Mouse (Mus musculus) intestine, embryonic 16.5 days (tissue): ENCODE results near the gene Gng8. TPM values are rescaled to one million over a fixed set of nuclear protein-coding genes. Genes with fewer than 3 reads are reported as not detected.

Experiments
- ATAC-seq: fragments of 200-750 bp; cut with Nextera tagmentation; 2 replicates; pipeline ENCODE4 v1.8.0; 2017; ENCODE audit warnings: moderate TSS enrichment, moderate library complexity
- H3K27ac ChIP-seq: fragments of 300-500 bp; sonication (generic); 2 replicates; pipeline ENCODE4 v1.5.1; 2014; ENCODE audit warnings: mild to moderate bottlenecking, low read length
- H3K27me3 ChIP-seq: fragments of 300-500 bp; sonication (generic); replicated peaks from 2 replicates; pipeline ENCODE4 v1.6.1; 2014; ENCODE audit warnings: low read length, control low read depth, mixed read lengths; ENCODE audit not compliant: control insufficient read depth, insufficient read depth
- H3K36me3 ChIP-seq: fragments of 300-500 bp; sonication (generic); 2 replicates; pipeline ENCODE4 v1.6.1; 2014; ENCODE audit warnings: low read length, control low read depth; ENCODE audit not compliant: control insufficient read depth, insufficient read depth
- H3K4me1 ChIP-seq: fragments of 300-500 bp; sonication (generic); 2 replicates; pipeline ENCODE4 v1.6.1; 2014; ENCODE audit warnings: low read length, control low read depth, mixed read lengths; ENCODE audit not compliant: control insufficient read depth, insufficient read depth
- H3K4me2 ChIP-seq: fragments of 300-500 bp; sonication (generic); 2 replicates; pipeline ENCODE4 v1.6.1; 2014; ENCODE audit warnings: low read depth, low read length, control low read depth
- H3K4me3 ChIP-seq: fragments of 300-500 bp; sonication (generic); 2 replicates; pipeline ENCODE4 v1.5.1; 2014; ENCODE audit warnings: mild to moderate bottlenecking, low read length
- H3K9ac ChIP-seq: fragments of 300-500 bp; sonication (generic); 2 replicates; pipeline ENCODE4 v1.6.1; 2014; ENCODE audit warnings: low read depth, low read length
- H3K9me3 ChIP-seq: fragments of 300-500 bp; sonication (generic); 2 replicates; pipeline ENCODE4 v1.6.1; 2016; ENCODE audit warnings: low read length, control low read depth; ENCODE audit not compliant: control insufficient read depth
- WGBS: fragments of 180-500 bp; shearing (Covaris S2); extraction: QIAGEN DNeasy Blood & Tissue Kit; methylation state at CpG from one replicate; pipeline ENCODE4 v1.1.7; 2014; 5-methylcytosine and 5-hydroxymethylcytosine counted together
- polyA plus RNA-seq: library from polyadenylated mRNA; unstranded; fragments of >200 nt; fragmentation: Nextera tagmentation; extraction: Ambion mirVana; gene quantifications from 2 replicates; pipeline ENCODE4 v1.2.1, GENCODE M21; 2015

Gng8 gene
- polyA plus RNA-seq, 1 experiment from 2014 or later = 9.2 TPM

GRCm38 (mm10) chr7:16922360-16922973 is 30.9 kb downstream of the Gng8 start:
- peaks cover 15% of the 10 kb centered on the region for H3K36me3 ChIP-seq
- H3K9me3 ChIP-seq = no peaks in the 10 kb centered on the region
- H3K9ac ChIP-seq = peak overlapping the region; percentile 96
- 24% methylated on average over 10 of the region's 10 CpGs for WGBS
- H3K4me1 ChIP-seq = peaks cover 45% of the 10 kb centered on the region
- H3K4me3 ChIP-seq = peak overlapping the region; percentile 72
- peak overlapping the region; percentile 96 for H3K27ac ChIP-seq
- peak; percentile 21 for ATAC-seq
- H3K4me2 ChIP-seq = peak overlapping the region; percentile 76
- H3K27me3 ChIP-seq = no peaks in the 10 kb centered on the region

DNA sequence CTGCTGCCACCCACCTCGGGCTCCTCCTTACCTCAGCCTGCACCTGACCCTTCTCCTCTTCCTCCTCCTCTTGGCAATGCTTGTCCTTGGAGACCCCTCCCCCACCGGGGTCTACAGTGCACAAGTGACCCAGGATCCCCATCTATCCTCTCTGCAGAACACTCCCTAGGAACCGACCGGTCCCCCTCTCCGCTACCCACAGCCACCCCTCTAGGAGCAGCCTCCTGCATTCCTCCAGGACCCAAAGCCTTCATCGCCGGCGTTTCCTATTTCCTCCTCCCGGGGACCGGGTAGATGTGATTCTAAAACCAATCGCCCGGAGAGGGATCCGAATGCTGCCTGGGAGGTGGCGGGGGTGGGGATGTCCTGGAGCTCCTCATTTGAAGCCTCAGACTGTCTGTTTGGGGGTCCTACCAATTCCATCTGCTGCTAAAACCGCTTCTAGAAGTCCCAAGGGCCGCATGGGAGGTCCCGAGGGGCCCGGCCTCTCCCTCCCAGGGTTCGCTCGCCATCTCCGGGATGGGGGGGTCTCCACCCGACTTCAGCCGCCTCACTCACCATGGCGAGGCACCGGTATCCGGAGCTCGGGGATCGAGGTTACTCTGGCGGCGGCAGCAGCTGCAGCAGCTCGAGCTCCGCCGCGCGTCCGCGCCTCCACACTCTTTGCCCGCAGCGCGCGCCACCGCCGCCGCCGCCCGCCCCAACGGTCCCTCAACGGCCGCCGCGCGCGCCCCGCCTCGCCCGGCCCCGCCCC is 31.9 kb downstream of the Gng8 start:
- Histone ChIP-seq H3K4me3 (peak overlapping the region; percentile 72), H3K4me1 (peaks cover 40% of the 10 kb centered on the region), H3K9me3 (no peaks in the 10 kb centered on the region), H3K9ac (peak overlapping the region; percentile 96), H3K36me3 (peaks cover 10% of the 10 kb centered on the region; the same call in 1 of the 2 replicates), H3K27ac (peak overlapping the region; percentile 96), H3K4me2 (peak overlapping the region; percentile 76), H3K27me3 (no peaks in the 10 kb centered on the region)
- ATAC-seq = no peak
- under 1% methylated on average over 57 of the region's 57 CpGs for WGBS

DNA sequence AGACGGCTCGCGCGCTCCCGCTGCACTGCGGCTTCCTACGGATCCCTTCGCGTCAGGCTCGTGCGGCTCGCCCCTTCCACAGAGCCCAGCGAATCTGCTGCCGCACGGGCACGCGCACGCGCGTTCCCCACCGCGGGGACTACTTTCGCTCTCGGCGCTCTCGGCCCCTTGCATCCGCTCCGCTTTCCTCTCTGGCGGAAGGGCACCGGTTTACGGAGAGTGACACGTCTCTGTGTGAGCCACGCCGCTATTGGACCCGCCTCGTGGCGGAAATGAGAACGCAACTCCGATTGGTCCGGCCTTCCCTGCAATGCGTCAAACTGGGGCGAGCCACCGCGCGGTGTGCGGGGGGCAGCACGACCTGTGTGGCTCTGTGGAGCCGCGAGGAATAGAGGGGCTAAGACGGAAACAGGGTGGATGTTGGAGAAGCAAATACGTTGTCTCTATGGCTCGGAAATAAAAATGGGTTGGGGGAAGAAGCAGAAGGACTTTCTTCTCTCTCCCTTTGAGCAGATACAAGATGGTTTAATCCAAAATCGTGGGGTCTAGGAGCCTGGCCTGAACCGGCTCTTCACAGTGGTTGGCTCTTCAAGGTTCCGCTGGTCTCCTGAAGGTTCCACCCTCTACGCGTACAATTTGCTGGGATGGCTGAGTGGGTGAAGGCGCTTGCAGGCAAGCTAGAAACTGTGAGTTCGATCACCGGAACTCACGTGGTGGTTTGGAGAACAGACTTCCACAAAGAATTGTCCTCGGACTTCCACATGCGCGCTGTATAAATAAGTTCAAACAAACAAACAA is 32.6 kb downstream of the Gng8 start, which contains the start of gene Calm3:
TSS of gene Calm3 (minus strand) at position 78 of the 798 bp plus-strand sequence.
- no peaks in the 10 kb centered on the region for H3K27me3 ChIP-seq
- peaks cover 9% of the 10 kb centered on the region; the same call in 1 of the 2 replicates for H3K36me3 ChIP-seq
- peak within 1 kb of the TSS; percentile 72 for H3K4me3 ChIP-seq
- H3K27ac ChIP-seq = peak within 1 kb of the TSS; percentile 96
- peak; percentile 91 for ATAC-seq
- H3K9me3 ChIP-seq = no peaks in the 10 kb centered on the region
- 2% methylated on average over 64 of the region's 64 CpGs for WGBS
- H3K4me2 ChIP-seq = peak within 1 kb of the TSS; percentile 76
- H3K4me1 ChIP-seq = peaks cover 34% of the 10 kb centered on the region
- peak within 1 kb of the TSS; percentile 96 for H3K9ac ChIP-seq

- Histone ChIP-seq H3K27ac (no peak overlapping the region), H3K9ac (no peak overlapping the region), H3K36me3 (no peaks in the 10 kb centered on the region), H3K4me2 (no peak overlapping the region), H3K27me3 (no peaks in the 10 kb centered on the region), H3K4me3 (no peak overlapping the region), H3K4me1 (no peaks in the 10 kb centered on the region), H3K9me3 (no peaks in the 10 kb centered on the region)
- WGBS = 44% methylated on average over 2 of the region's 2 CpGs
- no peak for ATAC-seq
Measured at GRCm38 (mm10) chr7:16928341-16928740, 36.8 kb downstream of the Gng8 start.

- WGBS = 13% methylated on average over 1 of the region's 1 CpGs
- Histone ChIP-seq H3K4me2 (no peak overlapping the region), H3K36me3 (no peaks in the 10 kb centered on the region), H3K9ac (no peak overlapping the region), H3K27me3 (no peaks in the 10 kb centered on the region), H3K9me3 (no peaks in the 10 kb centered on the region), H3K4me1 (no peaks in the 10 kb centered on the region), H3K27ac (no peak overlapping the region), H3K4me3 (no peak overlapping the region)
- 0 out of 2 replicates have a peak, but pooled peaks have one; percentile 12 for ATAC-seq
Measured at GRCm38 (mm10) chr7:16930850-16931249, 39.3 kb downstream of the Gng8 start.

DNA sequence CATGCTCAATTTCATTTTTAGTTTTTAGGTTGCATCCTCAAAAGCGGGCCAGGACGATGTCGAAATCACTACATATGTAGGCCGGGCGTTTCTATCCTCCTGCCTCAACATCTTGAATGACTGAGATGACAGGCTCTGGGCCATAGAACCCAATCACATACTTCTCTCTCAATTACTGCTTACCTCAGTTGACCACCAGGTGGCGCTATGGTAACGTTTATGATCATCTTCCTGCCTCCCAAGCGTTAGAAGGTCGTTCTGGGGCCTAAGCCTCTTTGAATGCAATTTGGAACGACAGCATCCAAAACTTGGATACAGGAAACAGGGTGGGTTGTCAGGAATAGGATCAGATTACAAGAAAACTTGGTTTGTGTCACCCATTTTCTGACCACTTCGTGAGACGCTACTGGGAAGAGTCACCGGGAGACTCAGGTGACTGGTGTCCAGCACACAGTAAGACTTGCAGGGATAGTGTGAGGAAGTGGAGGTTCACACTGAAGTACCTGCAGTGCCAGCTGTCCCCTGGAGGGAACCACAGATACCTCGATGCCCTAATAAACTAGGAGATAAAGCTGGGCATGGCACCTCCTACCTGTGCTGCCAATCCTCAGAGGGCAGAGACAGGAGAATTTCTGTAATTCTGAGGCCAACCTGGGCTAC is 40.5 kb downstream of the Gng8 start:
- Histone ChIP-seq H3K27ac (no peak overlapping the region), H3K4me3 (no peak overlapping the region), H3K9me3 (no peaks in the 10 kb centered on the region), H3K4me2 (no peak overlapping the region), H3K4me1 (no peaks in the 10 kb centered on the region), H3K9ac (no peak overlapping the region), H3K27me3 (no peaks in the 10 kb centered on the region), H3K36me3 (no peaks in the 10 kb centered on the region)
- ATAC-seq = peak; percentile 76
- WGBS = 20% methylated on average over 14 of the region's 14 CpGs

- Histone ChIP-seq H3K9ac (no peak overlapping the region), H3K27ac (no peak overlapping the region), H3K4me1 (no peaks in the 10 kb centered on the region), H3K4me2 (no peak overlapping the region), H3K4me3 (no peak overlapping the region), H3K27me3 (no peaks in the 10 kb centered on the region), H3K36me3 (no peaks in the 10 kb centered on the region), H3K9me3 (no peaks in the 10 kb centered on the region)
- ATAC-seq = no peak
- WGBS = 46% methylated on average over 14 of the region's 14 CpGs
Measured at GRCm38 (mm10) chr7:16932704-16933577, 41.4 kb downstream of the Gng8 start.

DNA sequence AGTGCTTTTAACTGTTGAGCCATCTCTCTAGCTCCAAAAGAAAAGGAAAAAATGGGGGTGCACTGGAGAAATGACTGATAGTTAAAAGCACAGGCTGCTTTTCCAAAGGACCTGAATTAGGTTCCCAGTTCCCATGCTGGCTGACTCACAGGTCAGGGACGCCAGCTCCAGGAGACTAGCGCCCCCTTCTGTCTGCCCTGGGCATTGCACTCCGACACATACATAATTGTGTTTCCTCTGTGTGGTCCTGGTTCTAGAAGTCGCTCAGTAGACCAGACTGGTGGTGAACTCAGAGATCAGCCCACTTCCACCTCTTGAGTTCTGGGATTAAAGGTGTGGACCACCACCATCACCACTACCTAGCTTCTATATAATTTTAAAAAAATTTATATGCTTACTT is 45.7 kb downstream of the Gng8 start:
- ATAC-seq = no peak
- peaks cover 2% of the 10 kb centered on the region; the same call in 1 of the 2 replicates for H3K4me1 ChIP-seq
- no peak overlapping the region for H3K4me2 ChIP-seq
- WGBS = 46% methylated on average over 4 of the region's 4 CpGs
- H3K27ac ChIP-seq = no peak overlapping the region
- no peak overlapping the region for H3K4me3 ChIP-seq
- no peaks in the 10 kb centered on the region for H3K36me3 ChIP-seq
- no peak overlapping the region for H3K9ac ChIP-seq
- H3K27me3 ChIP-seq = no peaks in the 10 kb centered on the region
- no peaks in the 10 kb centered on the region for H3K9me3 ChIP-seq
